Mouse (Mus musculus): ENCODE measurements around the gene Elf4. TPM values are rescaled to one million over a fixed set of nuclear protein-coding genes. Genes with fewer than 3 reads are reported as not detected.

Elf4 gene
- polyA plus RNA-seq, 1 experiment from 2014 or later, result 4.0 TPM

Other genes with a start within 250 kb of the Elf4 start
- gene Utp14a, start 206.3 kb downstream of the Elf4 start, polyA plus RNA-seq (2016; fragmentation: Nextera tagmentation; extraction: Ambion mirVana), result 19.3 and 22.5 TPM in 2 replicates
- 3.8 and 4.4 TPM in 2 replicates for gene Bcorl1, start 121.8 kb downstream of the Elf4 start, polyA plus RNA-seq (2016; fragmentation: Nextera tagmentation; extraction: Ambion mirVana)
- gene Aifm1, start 50.4 kb upstream of the Elf4 start, polyA plus RNA-seq (2016; fragmentation: Nextera tagmentation; extraction: Ambion mirVana), result 73.2 and 73.9 TPM in 2 replicates
- gene Rab33a, start 56.2 kb upstream of the Elf4 start, polyA plus RNA-seq (2016; fragmentation: Nextera tagmentation; extraction: Ambion mirVana), result 0.90 and 0.93 TPM in 2 replicates
- 5.5 and 7.2 TPM in 2 replicates for gene Zfp280c, start 131.4 kb upstream of the Elf4 start, polyA plus RNA-seq (2016; fragmentation: Nextera tagmentation; extraction: Ambion mirVana)
- gene Slc25a14, start 160.3 kb upstream of the Elf4 start, polyA plus RNA-seq (2016; fragmentation: Nextera tagmentation; extraction: Ambion mirVana), result 5.5 and 5.6 TPM in 2 replicates
- gene Gpr119, start 211.3 kb upstream of the Elf4 start, polyA plus RNA-seq (2016; fragmentation: Nextera tagmentation; extraction: Ambion mirVana), result not detected in 2 replicates
- gene Rbmx2, start 231.9 kb upstream of the Elf4 start, polyA plus RNA-seq (2016; fragmentation: Nextera tagmentation; extraction: Ambion mirVana), result 16.7 and 18.2 TPM in 2 replicates